In genomic region chr8:112030663-112031062, GRCm38 (mm10) we compare ENCODE assay signal across 18 mouse cellular contexts. TPM values are rescaled to one million over a fixed set of nuclear protein-coding genes. Genes with fewer than 3 reads are reported as not detected.
"Had no signal": no experiment of that assay in that cellular context is flagged by ENCODE, and none has a peak within 500 bp of the region (broad histone marks: within the 10 kb centered on the region; RNA-seq: fewer than 3 reads in every experiment).

No protein-coding gene starts in this region.

- H3K27me3 ChIP-seq: liver, embryonic 13.5 days; liver, embryonic 15.5 days; midbrain, embryonic 13.5 days; neural tube, embryonic 13.5 days; neural tube, embryonic 15.5 days had no signal

- H3K9me3 ChIP-seq: liver, embryonic 13.5 days; liver, embryonic 15.5 days; megakaryocyte, embryonic 14.5 days; midbrain, embryonic 13.5 days; neural tube, embryonic 13.5 days; neural tube, embryonic 15.5 days had no signal

- H3K9ac ChIP-seq: liver, embryonic 13.5 days; liver, embryonic 15.5 days; liver, postnatal 0 days; midbrain, embryonic 13.5 days; neural tube, embryonic 13.5 days; neural tube, embryonic 15.5 days had no signal

- H3K36me3 ChIP-seq: liver, embryonic 13.5 days; liver, embryonic 15.5 days; midbrain, embryonic 13.5 days; neural tube, embryonic 13.5 days; neural tube, embryonic 15.5 days had no signal

- ATAC-seq: liver, postnatal 0 days; midbrain, embryonic 13.5 days; midbrain, embryonic 16.5 days had no signal

- DNase-seq: liver; liver, embryonic 13.5 days; liver, postnatal 0 days; right cerebral cortex, postnatal 14 days; thymus, adult 18-20 months; thymus, postnatal 14 days; thymus, postnatal 36 days had no signal

- H3K4me3 ChIP-seq: liver, embryonic 13.5 days; liver, embryonic 15.5 days; megakaryocyte, embryonic 14.5 days; midbrain, embryonic 13.5 days; myocyte; neural tube, embryonic 13.5 days; neural tube, embryonic 15.5 days had no signal

- H3K27ac ChIP-seq: liver, embryonic 13.5 days; liver, embryonic 15.5 days; macrophage; midbrain, embryonic 13.5 days; neural tube, embryonic 13.5 days; neural tube, embryonic 15.5 days had no signal

- H3K4me2 ChIP-seq: liver, embryonic 11.5 days; liver, embryonic 13.5 days; liver, embryonic 15.5 days; midbrain, embryonic 11.5 days; midbrain, embryonic 13.5 days; neural tube, embryonic 13.5 days; neural tube, embryonic 15.5 days had no signal

- H3K4me1 ChIP-seq: liver, embryonic 13.5 days; liver, embryonic 15.5 days; megakaryocyte, embryonic 14.5 days; midbrain, embryonic 13.5 days; neural tube, embryonic 13.5 days; neural tube, embryonic 15.5 days had no signal

RNA-seq across cellular contexts. Expression of gene Gm6793, which starts 15.8 kb away (rescaled TPM):
- polyA plus RNA-seq: macrophage; spleen, adult 2 months had no signal
